Mouse (Mus musculus) embryonic facial prominence, embryonic 15.5 days (tissue): ENCODE measurements around the gene Cab39. TPM values are rescaled to one million over a fixed set of nuclear protein-coding genes. Genes with fewer than 3 reads are reported as not detected.

Experiments used
- ATAC-seq: fragments of 200-750 bp; cut with Nextera tagmentation; 2 replicates; pipeline ENCODE4 v1.8.0; 2017; ENCODE audit warnings: low read depth, moderate TSS enrichment; ENCODE audit not compliant: insufficient number of reproducible peaks, low FRiP score, low TSS enrichment
- H3K27ac ChIP-seq: fragments of 300-500 bp; sonication (generic); replicated peaks from 2 replicates; pipeline ENCODE4 v1.5.1; 2015; ENCODE audit warnings: mild to moderate bottlenecking, inconsistent platforms
- H3K27me3 ChIP-seq: fragments of 300-500 bp; sonication (generic); 2 replicates; pipeline ENCODE4 v1.6.1; 2015; ENCODE audit warnings: inconsistent platforms
- H3K36me3 ChIP-seq: fragments of 300-500 bp; sonication (generic); 2 replicates; pipeline ENCODE4 v1.6.1; 2015; ENCODE audit warnings: mild to moderate bottlenecking, inconsistent platforms
- H3K4me1 ChIP-seq: fragments of 300-500 bp; sonication (generic); 2 replicates; pipeline ENCODE4 v1.6.1; 2015; ENCODE audit warnings: inconsistent platforms
- H3K4me2 ChIP-seq: fragments of 300-500 bp; sonication (generic); replicated peaks from 2 replicates; pipeline ENCODE4 v1.6.1; 2015; ENCODE audit warnings: mild to moderate bottlenecking, inconsistent platforms
- H3K4me3 ChIP-seq: fragments of 300-500 bp; sonication (generic); replicated peaks from 2 replicates; pipeline ENCODE4 v1.5.1; 2015; ENCODE audit warnings: mild to moderate bottlenecking, inconsistent platforms
- H3K9ac ChIP-seq: fragments of 300-500 bp; sonication (generic); 2 replicates; pipeline ENCODE4 v1.6.1; 2015; ENCODE audit warnings: inconsistent platforms
- H3K9me3 ChIP-seq: fragments of 300-500 bp; sonication (generic); replicated peaks from 2 replicates; pipeline ENCODE4 v1.6.1; 2016; ENCODE audit warnings: inconsistent platforms
- WGBS: fragments of 180-500 bp; shearing (Covaris S2); methylation state at CpG from one replicate; pipeline ENCODE4 v1.1.7; 2015; 5-methylcytosine and 5-hydroxymethylcytosine counted together
- polyA plus RNA-seq: library from polyadenylated mRNA; unstranded; fragments of >200 nt; fragmentation: Nextera tagmentation; extraction: Ambion mirVana; gene quantifications from 2 replicates; pipeline ENCODE4 v1.2.1, GENCODE M21; 2015

Cab39 gene
- polyA plus RNA-seq, 1 experiment from 2014 or later, result 31.3 TPM

- no peaks in the 10 kb centered on the region for H3K27me3 ChIP-seq
- H3K9me3 ChIP-seq, result no peaks in the 10 kb centered on the region
- H3K4me2 ChIP-seq, result no peak overlapping the region
- WGBS, result 87% methylated on average over 7 of the region's 7 CpGs
- ATAC-seq, result no peak
- no peaks in the 10 kb centered on the region for H3K4me1 ChIP-seq
- H3K27ac ChIP-seq, result no peak overlapping the region
- H3K9ac ChIP-seq, result no peak overlapping the region
- no peaks in the 10 kb centered on the region for H3K36me3 ChIP-seq
- no peak overlapping the region for H3K4me3 ChIP-seq
These were observed 94.0 kb downstream of the Cab39 start for GRCm38 (mm10) chr1:85887221-85887620.

- no peaks in the 10 kb centered on the region for H3K9me3 ChIP-seq
- peaks cover 47% of the 10 kb centered on the region for H3K4me1 ChIP-seq
- H3K4me2 ChIP-seq, result peak within 1 kb of the TSS; percentile 63
- peak; percentile 80 for ATAC-seq
- H3K27ac ChIP-seq, result peak within 1 kb of the TSS; percentile 88
- no peaks in the 10 kb centered on the region for H3K36me3 ChIP-seq
- WGBS, result 1% methylated on average over 35 of the region's 35 CpGs
- peak within 1 kb of the TSS; percentile 70 for H3K4me3 ChIP-seq
- peak within 1 kb of the TSS; percentile 61 for H3K9ac ChIP-seq
- H3K27me3 ChIP-seq, result no peaks in the 10 kb centered on the region
These were observed 101.0 kb downstream of the Cab39 start, which contains the start of gene Itm2c for GRCm38 (mm10) chr1:85894231-85894747. TSS of gene Itm2c (plus strand) at chr1:85894281.

- H3K4me1 ChIP-seq, result peaks cover 53% of the 10 kb centered on the region
- ATAC-seq, result 0 out of 2 replicates have a peak, but pooled peaks have one; percentile 41
- H3K27ac ChIP-seq, result peak overlapping the region; percentile 88
- no peaks in the 10 kb centered on the region for H3K27me3 ChIP-seq
- under 1% methylated on average over 30 of the region's 30 CpGs for WGBS
- H3K36me3 ChIP-seq, result no peaks in the 10 kb centered on the region
- H3K4me3 ChIP-seq, result peak overlapping the region; percentile 70
- H3K9ac ChIP-seq, result peak overlapping the region; percentile 61
- H3K9me3 ChIP-seq, result no peaks in the 10 kb centered on the region
- peak overlapping the region; percentile 63 for H3K4me2 ChIP-seq
These were observed 101.6 kb downstream of the Cab39 start for GRCm38 (mm10) chr1:85894748-85895360.

- Histone ChIP-seq H3K4me1 (peaks cover 58% of the 10 kb centered on the region), H3K36me3 (no peaks in the 10 kb centered on the region), H3K4me3 (peak overlapping the region; percentile 70), H3K27ac (peak overlapping the region; percentile 88), H3K9ac (peak overlapping the region; percentile 61), H3K4me2 (peak overlapping the region; percentile 63), H3K27me3 (no peaks in the 10 kb centered on the region), H3K9me3 (no peaks in the 10 kb centered on the region)
- 2% methylated on average over 15 of the region's 15 CpGs for WGBS
- ATAC-seq, result peak; percentile 56; the same call in 1 of the 2 replicates
These were observed 102.2 kb downstream of the Cab39 start for GRCm38 (mm10) chr1:85895391-85895837.

- H3K27ac ChIP-seq, result peak overlapping the region; percentile 88
- H3K4me2 ChIP-seq, result peak overlapping the region; percentile 63
- no peaks in the 10 kb centered on the region for H3K36me3 ChIP-seq
- WGBS, result 68% methylated on average over 5 of the region's 5 CpGs
- ATAC-seq, result no peak
- H3K27me3 ChIP-seq, result no peaks in the 10 kb centered on the region
- peaks cover 65% of the 10 kb centered on the region for H3K4me1 ChIP-seq
- H3K4me3 ChIP-seq, result peak overlapping the region; percentile 70
- H3K9me3 ChIP-seq, result no peaks in the 10 kb centered on the region
- no peak overlapping the region for H3K9ac ChIP-seq
These were observed 102.9 kb downstream of the Cab39 start for GRCm38 (mm10) chr1:85896110-85896509.

GRCm38 (mm10) chr1:85896781-85897700, 103.8 kb downstream of the Cab39 start:
- WGBS, result 39% methylated on average over 12 of the region's 12 CpGs
- Histone ChIP-seq H3K27me3 (no peaks in the 10 kb centered on the region), H3K27ac (peak overlapping the region; percentile 81), H3K36me3 (no peaks in the 10 kb centered on the region), H3K9ac (no peak overlapping the region), H3K4me3 (no peak overlapping the region; the same call in 1 of the 2 replicates), H3K4me1 (peaks cover 75% of the 10 kb centered on the region), H3K4me2 (peak overlapping the region; percentile 63), H3K9me3 (no peaks in the 10 kb centered on the region)
- ATAC-seq, result no peak

- peak overlapping the region; percentile 81 for H3K27ac ChIP-seq
These were observed 104.9 kb downstream of the Cab39 start for GRCm38 (mm10) chr1:85897901-85898760.

GRCm38 (mm10) chr1:85898761-85899387, 105.6 kb downstream of the Cab39 start:
- Histone ChIP-seq H3K4me3 (no peak overlapping the region), H3K4me2 (peak overlapping the region; percentile 15)
- ATAC-seq, result no peak

More at GRCm38 (mm10) chr1:85897901-85898760, 104.9 kb downstream of the Cab39 start:
- peaks cover 4% of the 10 kb centered on the region for H3K36me3 ChIP-seq
- no peaks in the 10 kb centered on the region for H3K27me3 ChIP-seq
- no peak for ATAC-seq
- H3K4me2 ChIP-seq, result peak overlapping the region; percentile 63
- H3K4me1 ChIP-seq, result peaks cover 79% of the 10 kb centered on the region
- no peaks in the 10 kb centered on the region for H3K9me3 ChIP-seq
- H3K9ac ChIP-seq, result no peak overlapping the region
- 13% methylated on average over 8 of the region's 8 CpGs for WGBS
- H3K4me3 ChIP-seq, result 0 out of 2 replicates have a peak overlapping the region, but pooled peaks have one; percentile 0

GRCm38 (mm10) chr1:85899388-85899761, 106.1 kb downstream of the Cab39 start:
- Histone ChIP-seq H3K4me1 (peaks cover 71% of the 10 kb centered on the region), H3K9me3 (no peaks in the 10 kb centered on the region), H3K36me3 (peaks cover 16% of the 10 kb centered on the region), H3K4me3 (no peak overlapping the region), H3K9ac (no peak overlapping the region), H3K27ac (peak overlapping the region; percentile 81; the same call in 1 of the 2 replicates), H3K4me2 (no peak overlapping the region), H3K27me3 (no peaks in the 10 kb centered on the region)
- no peak for ATAC-seq

More at GRCm38 (mm10) chr1:85898761-85899387, 105.6 kb downstream of the Cab39 start:
- H3K27ac ChIP-seq, result peak overlapping the region; percentile 81
- H3K36me3 ChIP-seq, result peaks cover 11% of the 10 kb centered on the region
- WGBS, result 37% methylated on average over 12 of the region's 12 CpGs
- H3K27me3 ChIP-seq, result no peaks in the 10 kb centered on the region
- H3K9me3 ChIP-seq, result no peaks in the 10 kb centered on the region
- no peak overlapping the region for H3K9ac ChIP-seq
- peaks cover 75% of the 10 kb centered on the region for H3K4me1 ChIP-seq
